Mouse (Mus musculus): ENCODE data around the gene Vars. TPM values are rescaled to one million over a fixed set of nuclear protein-coding genes. Genes with fewer than 3 reads are reported as not detected.
"Not testable (repeated sequence)": the region's sequence is repeated elsewhere in the genome, so short reads cannot be mapped to it uniquely, and the experiment has no call there.

The Vars gene
- 10 to 100 TPM; 43.7 to 55.6 TPM for total RNA-seq (2021)

- peak; percentile 68 to 79 for DNase-seq (ENCODE audit: extremely low spot score in 1 of 2, low spot score in 1 of 2)
These were observed at the start of gene Vars for GRCm38 (mm10) chr17:35000717-35001451. TSS of gene Vars (plus strand) at chr17:35000987.

- no peak for DNase-seq (ENCODE audit: extremely low spot score in 1 of 2, low spot score in 1 of 2)
These were observed 49.0 kb upstream of the Vars start for GRCm38 (mm10) chr17:34951636-34952377.

- peak; percentile 75 to 81 for DNase-seq (ENCODE audit: extremely low spot score in 1 of 2, low spot score in 1 of 2)
These were observed 48.3 kb upstream of the Vars start for GRCm38 (mm10) chr17:34952378-34953040.

- no peak for DNase-seq (ENCODE audit: extremely low spot score in 1 of 2, low spot score in 1 of 2)
These were observed 47.5 kb upstream of the Vars start for GRCm38 (mm10) chr17:34953258-34953657.

- DNase-seq (ENCODE audit: extremely low spot score in 1 of 2, low spot score in 1 of 2): no peak
These were observed 46.9 kb upstream of the Vars start for GRCm38 (mm10) chr17:34953904-34954303.

GRCm38 (mm10) chr17:34954831-34955230 is 46.0 kb upstream of the Vars start:
- DNase-seq (ENCODE audit: extremely low spot score in 1 of 2, low spot score in 1 of 2): no peak

- no peak for DNase-seq (ENCODE audit: extremely low spot score in 1 of 2, low spot score in 1 of 2)
These were observed 44.9 kb upstream of the Vars start for GRCm38 (mm10) chr17:34955884-34956283.

GRCm38 (mm10) chr17:34956340-34956739 is 44.4 kb upstream of the Vars start:
- DNase-seq (ENCODE audit: extremely low spot score in 1 of 2, low spot score in 1 of 2): no peak

- not testable (repeated sequence) for DNase-seq (ENCODE audit: extremely low spot score in 1 of 2, low spot score in 1 of 2)
These were observed 43.5 kb upstream of the Vars start for GRCm38 (mm10) chr17:34957291-34957690.

- DNase-seq (ENCODE audit: extremely low spot score in 1 of 2, low spot score in 1 of 2): not testable (repeated sequence)
These were observed 42.8 kb upstream of the Vars start for GRCm38 (mm10) chr17:34957966-34958365.

GRCm38 (mm10) chr17:34958734-34959129 is 42.1 kb upstream of the Vars start:
- DNase-seq (ENCODE audit: extremely low spot score in 1 of 2, low spot score in 1 of 2): not testable (repeated sequence)

- peak; percentile 57 to 63 for DNase-seq (ENCODE audit: extremely low spot score in 1 of 2, low spot score in 1 of 2)
These were observed 41.5 kb upstream of the Vars start, which contains the start of gene Hspa1b for GRCm38 (mm10) chr17:34959130-34959778. TSS of gene Hspa1b (minus strand) at chr17:34959238.

GRCm38 (mm10) chr17:34959881-34960515 is 40.8 kb upstream of the Vars start:
- DNase-seq (ENCODE audit: extremely low spot score in 1 of 2, low spot score in 1 of 2): no peak

- DNase-seq (ENCODE audit: extremely low spot score in 1 of 2, low spot score in 1 of 2): no peak
These were observed 39.9 kb upstream of the Vars start for GRCm38 (mm10) chr17:34960702-34961493.

GRCm38 (mm10) chr17:34962125-34962524 is 38.7 kb upstream of the Vars start:
- DNase-seq (ENCODE audit: extremely low spot score in 1 of 2, low spot score in 1 of 2): no peak

- no peak for DNase-seq (ENCODE audit: extremely low spot score in 1 of 2, low spot score in 1 of 2)
These were observed 37.9 kb upstream of the Vars start for GRCm38 (mm10) chr17:34962841-34963240.

- DNase-seq (ENCODE audit: extremely low spot score in 1 of 2, low spot score in 1 of 2): no peak
These were observed 36.1 kb upstream of the Vars start for GRCm38 (mm10) chr17:34964640-34965049.

GRCm38 (mm10) chr17:34965627-34966026 is 35.2 kb upstream of the Vars start:
- no peak for DNase-seq (ENCODE audit: extremely low spot score in 1 of 2, low spot score in 1 of 2)

GRCm38 (mm10) chr17:34969822-34970221 is 31.0 kb upstream of the Vars start, which contains the start of gene Gm20481:
TSS of gene Gm20481 (plus strand) at chr17:34969912.
- DNase-seq (ENCODE audit: extremely low spot score in 1 of 2, low spot score in 1 of 2): not testable (repeated sequence)
